Mouse (Mus musculus) forebrain, embryonic 10.5 days (tissue): ENCODE results near the gene Mgst1. TPM values are rescaled to one million over a fixed set of nuclear protein-coding genes. Genes with fewer than 3 reads are reported as not detected.
A peak's percentile ranks its signal among the peaks of the same experiment; 100 is the strongest.

Source experiments
- DNase-seq: peaks from one replicate; pipeline ENCODE4 v3.0.0-alpha.2; 2017; ENCODE audit warnings: low spot score; ENCODE audit errors: extremely low spot score
- H3K27ac ChIP-seq: fragments of 300-500 bp; sonication (generic); 2 replicates; pipeline ENCODE4 v1.5.1; 2016; ENCODE audit warnings: mild to moderate bottlenecking
- H3K27me3 ChIP-seq: fragments of 300-500 bp; sonication (generic); 2 replicates; pipeline ENCODE4 v1.6.1; 2016; ENCODE audit warnings: mild to moderate bottlenecking; ENCODE audit not compliant: poor library complexity, severe bottlenecking
- H3K36me3 ChIP-seq: fragments of 300-500 bp; sonication (generic); replicated peaks from 2 replicates; pipeline ENCODE4 v1.6.1; 2016; ENCODE audit warnings: mild to moderate bottlenecking, moderate library complexity
- H3K4me1 ChIP-seq: fragments of 300-500 bp; sonication (generic); 2 replicates; pipeline ENCODE4 v1.6.1; 2016
- H3K4me3 ChIP-seq: fragments of 300-500 bp; sonication (generic); 2 replicates; pipeline ENCODE4 v1.5.1; 2016; ENCODE audit warnings: mild to moderate bottlenecking, moderate library complexity
- H3K9me3 ChIP-seq: fragments of 300-500 bp; sonication (generic); 2 replicates; pipeline ENCODE4 v1.6.1; 2016; ENCODE audit warnings: mild to moderate bottlenecking, moderate library complexity
- WGBS: fragments of 180-500 bp; shearing (Covaris S2); methylation state at CpG from one replicate; pipeline ENCODE4 v1.1.7; 2016; 5-methylcytosine and 5-hydroxymethylcytosine counted together
- polyA plus RNA-seq: library from polyadenylated mRNA; unstranded; fragments of >200 nt; fragmentation: Nextera tagmentation; extraction: Ambion mirVana; gene quantifications from 2 replicates; pipeline ENCODE4 v1.2.1, GENCODE M21; 2016

The Mgst1 gene
- polyA plus RNA-seq: 57.1 and 58.9 TPM in 2 replicates

- Histone ChIP-seq H3K4me3 (peak within 1 kb of the TSS; percentile 56), H3K27ac (peak within 1 kb of the TSS; percentile 84), H3K9me3 (no peaks in the 10 kb centered on the region), H3K36me3 (no peaks in the 10 kb centered on the region), H3K4me1 (peaks cover 39% of the 10 kb centered on the region), H3K27me3 (no peaks in the 10 kb centered on the region)
- 5% methylated on average over 5 of the region's 5 CpGs for WGBS
- DNase-seq: no peak
These were observed at the start of gene Mgst1 for GRCm38 (mm10) chr6:138139930-138140329. Gene Mgst1 (plus strand): TSS chr6:138140316.

DNA sequence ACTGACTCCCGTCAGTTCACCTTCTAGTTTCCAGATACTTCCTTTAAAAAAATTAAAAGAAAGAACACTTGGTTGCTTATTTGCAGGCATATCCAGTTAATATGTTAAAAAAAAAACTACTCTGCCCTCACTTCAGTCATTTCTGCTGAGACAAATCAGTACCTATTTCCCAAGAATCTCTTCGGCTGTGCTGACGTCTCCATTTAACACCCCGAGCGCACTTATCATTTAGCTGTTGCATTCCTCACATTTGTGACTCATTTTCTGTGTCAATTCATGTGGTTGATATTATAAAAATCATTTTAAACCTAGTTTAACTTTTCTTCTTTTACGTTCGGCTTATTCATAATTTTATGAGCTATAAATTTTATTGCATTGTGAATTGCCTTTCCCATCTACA is 47.7 kb upstream of the Mgst1 start:
- H3K36me3 ChIP-seq: no peaks in the 10 kb centered on the region
- DNase-seq: no peak
- H3K4me3 ChIP-seq: no peak overlapping the region
- 94% methylated on average over 7 of the region's 7 CpGs for WGBS
- H3K27ac ChIP-seq: no peak overlapping the region
- H3K4me1 ChIP-seq: no peaks in the 10 kb centered on the region
- H3K9me3 ChIP-seq: no peaks in the 10 kb centered on the region
- H3K27me3 ChIP-seq: no peaks in the 10 kb centered on the region

DNA sequence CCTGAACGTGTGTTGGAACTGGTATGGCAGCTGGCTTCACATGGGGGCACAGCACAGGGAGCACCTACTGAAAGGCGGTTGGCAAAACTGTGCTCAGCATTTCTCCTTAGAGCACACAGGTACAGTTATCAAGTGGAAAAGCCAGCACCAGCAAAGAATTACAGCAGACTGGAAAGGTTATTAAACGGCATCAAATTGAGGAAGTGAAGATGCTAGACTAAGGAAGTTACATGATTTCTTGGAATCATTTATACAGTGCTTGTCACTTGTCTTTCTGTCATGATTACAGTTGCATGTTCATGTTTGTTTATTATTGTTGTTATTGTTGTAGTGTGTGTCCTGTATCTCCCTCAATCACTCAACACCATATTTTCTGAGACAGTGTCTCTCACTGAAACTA is 45.1 kb upstream of the Mgst1 start:
- Histone ChIP-seq H3K36me3 (no peaks in the 10 kb centered on the region), H3K9me3 (no peaks in the 10 kb centered on the region), H3K4me1 (no peaks in the 10 kb centered on the region), H3K4me3 (no peak overlapping the region), H3K27ac (no peak overlapping the region), H3K27me3 (no peaks in the 10 kb centered on the region)
- WGBS: 89% methylated on average over 3 of the region's 3 CpGs
- no peak for DNase-seq

DNA sequence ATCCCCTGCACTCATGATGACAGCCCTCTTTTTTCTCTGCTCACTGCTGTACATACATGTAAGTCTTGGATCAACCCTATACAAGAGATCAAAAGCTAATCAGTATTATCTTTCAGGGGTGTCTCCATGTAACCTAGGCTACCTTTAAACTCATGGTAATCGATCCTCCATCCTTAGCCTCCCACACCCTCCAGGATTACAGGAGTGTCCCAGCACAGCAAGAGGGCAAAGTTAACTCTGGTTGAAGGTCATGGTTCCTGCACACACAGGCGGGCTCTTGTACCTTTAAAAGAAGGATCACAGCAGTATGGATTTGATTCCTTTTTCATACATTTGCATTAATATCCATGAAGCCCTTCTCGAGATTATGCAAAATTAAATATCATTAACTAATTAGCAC is 40.5 kb upstream of the Mgst1 start:
- H3K36me3 ChIP-seq: no peaks in the 10 kb centered on the region
- no peaks in the 10 kb centered on the region for H3K27me3 ChIP-seq
- no peak overlapping the region for H3K4me3 ChIP-seq
- no peak for DNase-seq
- no peak overlapping the region for H3K27ac ChIP-seq
- no peaks in the 10 kb centered on the region for H3K9me3 ChIP-seq
- 79% methylated on average over 3 of the region's 3 CpGs for WGBS
- no peaks in the 10 kb centered on the region for H3K4me1 ChIP-seq

- 97% methylated on average over 4 of the region's 4 CpGs for WGBS
- H3K9me3 ChIP-seq: no peaks in the 10 kb centered on the region
- no peak for DNase-seq
These were observed 38.3 kb upstream of the Mgst1 start for GRCm38 (mm10) chr6:138101843-138102242.

GRCm38 (mm10) chr6:138102940-138103339 is 37.2 kb upstream of the Mgst1 start:
- Histone ChIP-seq H3K27ac (no peak overlapping the region), H3K9me3 (no peaks in the 10 kb centered on the region), H3K4me1 (peaks cover 10% of the 10 kb centered on the region; the same call in 1 of the 2 replicates), H3K4me3 (no peak overlapping the region), H3K27me3 (no peaks in the 10 kb centered on the region), H3K36me3 (no peaks in the 10 kb centered on the region)
- no peak for DNase-seq
- 94% methylated on average over 7 of the region's 7 CpGs for WGBS

More at GRCm38 (mm10) chr6:138101843-138102242, 38.3 kb upstream of the Mgst1 start:
- no peaks in the 10 kb centered on the region for H3K36me3 ChIP-seq
- no peaks in the 10 kb centered on the region for H3K27me3 ChIP-seq
- H3K27ac ChIP-seq: no peak overlapping the region
- H3K4me1 ChIP-seq: 0 out of 2 replicates have a peak, but pooled peaks cover 2% of the 10 kb centered on the region
- no peak overlapping the region for H3K4me3 ChIP-seq

DNA sequence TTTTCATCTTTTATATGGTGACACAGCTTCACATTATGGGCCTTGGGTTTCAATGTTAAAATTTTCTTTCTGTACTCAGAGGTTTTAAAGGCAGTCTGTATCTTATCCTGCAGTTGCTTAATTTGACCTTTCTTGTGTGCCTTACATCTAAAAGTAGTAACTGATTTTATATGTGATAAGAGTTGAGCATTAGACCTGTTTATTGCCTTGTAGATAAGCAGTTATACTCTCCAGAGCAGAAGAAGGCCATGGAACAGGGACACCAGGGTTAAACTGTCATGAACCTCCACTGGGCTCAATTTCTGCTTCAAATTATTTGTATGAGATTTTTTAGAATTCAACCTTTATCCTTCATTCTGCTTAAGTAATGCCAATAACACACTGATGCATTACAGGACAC is 35.6 kb upstream of the Mgst1 start:
- Histone ChIP-seq H3K27me3 (no peaks in the 10 kb centered on the region), H3K9me3 (no peaks in the 10 kb centered on the region), H3K27ac (no peak overlapping the region), H3K4me1 (peaks cover 10% of the 10 kb centered on the region; the same call in 1 of the 2 replicates), H3K4me3 (no peak overlapping the region), H3K36me3 (no peaks in the 10 kb centered on the region)
- no peak for DNase-seq

DNA sequence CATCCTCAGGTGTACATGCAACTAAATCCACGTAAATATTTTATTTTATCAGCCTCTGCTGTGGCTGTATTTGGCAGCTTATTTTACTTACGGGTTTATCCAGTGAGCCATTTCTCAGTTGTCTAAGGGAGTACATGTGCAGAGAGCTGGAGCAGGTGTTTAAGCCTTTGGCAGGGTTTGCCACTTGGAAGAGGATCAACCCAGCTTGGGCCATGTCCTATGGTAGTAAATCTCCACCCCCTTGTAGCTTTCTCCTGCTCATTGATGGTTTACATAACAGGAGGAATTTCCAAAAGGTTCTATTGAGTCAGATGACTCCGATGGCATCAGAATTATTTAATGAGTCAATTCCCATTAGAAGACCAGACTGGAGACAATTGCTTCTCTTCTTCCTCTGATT is 22.6 kb upstream of the Mgst1 start:
- Histone ChIP-seq H3K4me3 (no peak overlapping the region), H3K27ac (no peak overlapping the region), H3K4me1 (no peaks in the 10 kb centered on the region), H3K27me3 (no peaks in the 10 kb centered on the region), H3K36me3 (no peaks in the 10 kb centered on the region), H3K9me3 (no peaks in the 10 kb centered on the region)
- no peak for DNase-seq
- WGBS: 87% methylated on average over 3 of the region's 3 CpGs

DNA sequence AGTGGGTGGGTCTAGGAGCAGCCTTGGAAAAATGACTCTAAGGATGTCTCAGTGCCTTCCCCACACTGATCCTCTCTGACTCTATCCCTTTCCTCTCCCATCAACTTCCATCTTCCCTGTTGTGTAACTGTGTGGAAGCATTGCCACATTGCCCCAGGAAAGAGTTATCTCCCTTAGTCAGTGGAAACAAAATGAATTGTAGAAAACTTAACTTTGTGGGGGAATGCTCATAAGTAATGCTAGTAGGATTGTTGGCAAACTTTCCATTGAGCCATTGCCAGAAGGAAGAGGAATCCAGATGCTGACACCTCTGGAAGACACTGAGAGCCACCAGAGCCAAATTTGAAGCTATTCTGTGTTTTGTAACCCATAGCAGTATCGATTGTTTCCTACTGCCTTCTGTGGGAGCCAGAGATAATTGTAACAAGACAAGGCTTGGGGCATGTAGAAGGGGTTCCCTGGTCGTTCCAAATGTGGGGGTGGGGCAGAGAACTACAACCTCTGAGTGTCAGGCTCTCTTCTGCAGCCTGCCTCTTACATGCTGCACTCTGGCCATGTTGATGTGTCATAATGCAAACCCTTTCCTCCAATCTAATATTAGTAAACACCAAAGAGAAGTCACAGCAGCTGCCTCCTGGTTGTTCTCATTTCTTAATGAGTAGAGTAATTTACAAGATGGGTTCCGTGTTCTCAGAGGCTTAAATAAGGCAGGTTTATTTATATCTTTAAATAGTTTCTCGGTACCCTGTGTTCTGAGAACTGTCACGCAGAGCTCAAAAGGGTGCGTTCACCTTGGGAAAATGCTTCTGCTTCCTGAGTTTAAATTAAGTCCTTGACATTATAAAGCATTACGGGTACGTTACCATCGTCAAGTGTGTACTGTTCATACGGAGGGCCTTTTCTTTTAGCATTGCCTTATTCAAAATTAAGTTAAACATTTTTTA is 11.5 kb upstream of the Mgst1 start:
- no peaks in the 10 kb centered on the region for H3K27me3 ChIP-seq
- no peaks in the 10 kb centered on the region for H3K4me1 ChIP-seq
- no peaks in the 10 kb centered on the region for H3K9me3 ChIP-seq
- H3K36me3 ChIP-seq: no peaks in the 10 kb centered on the region
- no peak overlapping the region for H3K4me3 ChIP-seq
- no peak overlapping the region for H3K27ac ChIP-seq
- no peak for DNase-seq
- 94% methylated on average over 10 of the region's 10 CpGs for WGBS

- no peaks in the 10 kb centered on the region for H3K4me1 ChIP-seq
- no peak overlapping the region for H3K4me3 ChIP-seq
- no peaks in the 10 kb centered on the region for H3K9me3 ChIP-seq
- H3K36me3 ChIP-seq: no peaks in the 10 kb centered on the region
- no peak for DNase-seq
- WGBS: 87% methylated on average over 3 of the region's 3 CpGs
- no peak overlapping the region for H3K27ac ChIP-seq
- no peaks in the 10 kb centered on the region for H3K27me3 ChIP-seq
These were observed 9.6 kb upstream of the Mgst1 start for GRCm38 (mm10) chr6:138130541-138130940.

- H3K36me3 ChIP-seq: no peaks in the 10 kb centered on the region
- no peaks in the 10 kb centered on the region for H3K9me3 ChIP-seq
- H3K27ac ChIP-seq: peak overlapping the region; percentile 84
- no peaks in the 10 kb centered on the region for H3K27me3 ChIP-seq
- DNase-seq: peak; percentile 77
- H3K4me1 ChIP-seq: peaks cover 39% of the 10 kb centered on the region
- peak overlapping the region; percentile 56 for H3K4me3 ChIP-seq
- under 1% methylated on average over 16 of the region's 16 CpGs for WGBS
These were observed 220 bp downstream of the Mgst1 start for GRCm38 (mm10) chr6:138140336-138140735.

DNA sequence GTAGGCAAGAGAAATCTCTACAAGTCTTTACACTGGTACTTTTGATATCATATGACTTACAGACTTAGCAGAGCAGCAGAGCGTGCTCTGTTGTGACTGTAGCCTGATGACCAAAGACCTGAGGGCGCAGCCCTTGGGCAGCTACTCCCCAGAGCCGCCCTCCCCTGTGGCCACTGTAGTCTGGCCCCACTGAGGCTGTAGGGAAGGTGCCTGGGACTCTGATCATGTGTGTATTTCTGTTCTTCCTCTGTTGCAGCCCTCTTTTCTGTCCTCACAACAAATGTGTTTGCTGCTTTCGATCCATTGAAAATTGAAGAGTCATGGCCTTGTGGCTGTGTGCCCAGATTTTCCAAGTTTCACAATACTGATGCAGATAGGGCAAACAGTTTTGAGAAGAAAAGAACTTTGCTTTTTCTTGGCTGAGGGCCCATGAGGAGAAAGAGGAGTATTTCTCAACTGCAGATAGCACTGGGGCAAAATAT is 1.0 kb downstream of the Mgst1 start:
- H3K27ac ChIP-seq: peak overlapping the region; percentile 84; the same call in 1 of the 2 replicates

DNA sequence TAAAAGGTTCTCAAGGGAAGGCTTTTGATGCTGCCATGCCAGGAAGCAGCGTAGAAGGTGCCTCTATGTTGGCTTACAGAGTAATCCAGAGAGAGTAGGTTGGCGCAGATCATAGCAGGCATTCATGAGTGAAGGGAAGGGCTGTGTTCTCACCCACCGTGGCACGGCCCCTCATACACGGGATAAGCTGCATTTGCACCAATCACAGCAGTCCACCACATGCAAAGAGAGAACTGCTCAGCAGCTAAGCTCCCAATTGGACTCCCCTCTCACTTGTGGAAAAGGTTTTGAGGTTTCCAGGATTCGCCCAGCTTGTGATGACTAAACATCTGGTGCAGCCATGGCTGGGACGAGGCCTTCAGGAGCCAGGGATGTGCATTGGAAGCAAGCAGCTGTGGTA is 2.5 kb downstream of the Mgst1 start:
- no peaks in the 10 kb centered on the region for H3K27me3 ChIP-seq
- WGBS: 91% methylated on average over 7 of the region's 7 CpGs
- H3K4me3 ChIP-seq: no peak overlapping the region
- no peaks in the 10 kb centered on the region for H3K9me3 ChIP-seq
- no peaks in the 10 kb centered on the region for H3K36me3 ChIP-seq
- no peak for DNase-seq
- peaks cover 36% of the 10 kb centered on the region for H3K4me1 ChIP-seq
- H3K27ac ChIP-seq: no peak overlapping the region

More for the DNA sequence above, 1.0 kb downstream of the Mgst1 start:
- Histone ChIP-seq H3K36me3 (no peaks in the 10 kb centered on the region), H3K27me3 (no peaks in the 10 kb centered on the region), H3K4me3 (peak overlapping the region; percentile 56), H3K9me3 (no peaks in the 10 kb centered on the region), H3K4me1 (peaks cover 39% of the 10 kb centered on the region)
- WGBS: 80% methylated on average over 4 of the region's 4 CpGs
- DNase-seq: no peak
